Mouse (Mus musculus) G1E (cell line): ENCODE measurements around the gene Runx2. TPM values are rescaled to one million over a fixed set of nuclear protein-coding genes. Genes with fewer than 3 reads are reported as not detected.

ENCODE experiments used
- ATAC-seq: 2 replicates; pipeline ENCODE4 v1.8.0; 2016; ENCODE audit warnings: mild to moderate bottlenecking; ENCODE audit not compliant: insufficient number of reproducible peaks, poor library complexity, low FRiP score, severe bottlenecking; ENCODE audit errors: extremely low read depth
- DNase-seq: peaks from one replicate; pipeline ENCODE4 v3.0.0; 2012; ENCODE audit warnings: low spot score
- H3K27me3 ChIP-seq: 2 replicates; pipeline ENCODE4 v1.6.1; 2012; ENCODE audit warnings: mild to moderate bottlenecking, low read length, inconsistent platforms; ENCODE audit not compliant: insufficient read depth
- H3K36me3 ChIP-seq: replicated peaks from 2 replicates; pipeline ENCODE3; 2012; ENCODE audit warnings: mild to moderate bottlenecking, inconsistent platforms
- H3K4me1 ChIP-seq: 2 replicates; pipeline ENCODE4 v1.6.1; 2012; ENCODE audit warnings: low read depth, low read length, inconsistent platforms, mixed read lengths; ENCODE audit not compliant: insufficient read depth
- H3K4me3 ChIP-seq: 2 replicates; pipeline ENCODE4 v1.5.1; 2012; ENCODE audit warnings: low read depth, mild to moderate bottlenecking, inconsistent platforms, low read length, moderate library complexity, mixed read lengths
- H3K9me3 ChIP-seq: replicated peaks from 2 replicates; pipeline ENCODE4 v1.6.1; 2012; ENCODE audit warnings: inconsistent platforms
- CTCF ChIP-seq: IDR thresholded peaks from 2 replicates; pipeline ENCODE4 v1.5.1; 2012; ENCODE audit warnings: low read depth, low read length, inconsistent platforms, mixed read lengths
- GATA1 ChIP-seq: IDR thresholded peaks from 2 replicates; pipeline ENCODE4 v1.6.1; 2012; ENCODE audit warnings: borderline replicate concordance, low read length, inconsistent platforms, mixed read lengths
- GATA2 ChIP-seq: IDR thresholded peaks from 2 replicates; pipeline ENCODE4 v1.6.1; 2012; ENCODE audit warnings: low read depth, low read length, inconsistent platforms, borderline replicate concordance
- POLR2AphosphoS5 ChIP-seq: IDR thresholded peaks from 2 replicates; pipeline ENCODE4 v1.6.1; 2012; ENCODE audit warnings: low read depth, low read length, inconsistent platforms; ENCODE audit not compliant: insufficient replicate concordance
- TAL1 ChIP-seq: conservative IDR thresholded peaks from 2 replicates; pipeline ENCODE4 v1.6.1; 2012; ENCODE audit warnings: low read depth, low read length, inconsistent platforms, mixed read lengths
- polyA plus RNA-seq: library from polyadenylated mRNA; stranded (reverse); fragments of >175 nt; gene quantifications from 2 replicates; pipeline ENCODE4 v1.2.3, GENCODE M21; 2012
- total RNA-seq, 2 experiments: library from RNA; stranded (forward) in 1 of 2; stranded (reverse) in 1 of 2; fragments of 200-1000 nt in 1 of 2; fragments of >200 nt in 1 of 2; fragmentation: Nextera tagmentation in 1 of 2; gene quantifications; 2 replicates each; pipeline ENCODE4 v1.2.3; 2014 to 2017

Runx2 gene
- total and polyA plus RNA-seq, 3 experiments, result 0.05 to 2.0 (median 0.05) TPM

DNA sequence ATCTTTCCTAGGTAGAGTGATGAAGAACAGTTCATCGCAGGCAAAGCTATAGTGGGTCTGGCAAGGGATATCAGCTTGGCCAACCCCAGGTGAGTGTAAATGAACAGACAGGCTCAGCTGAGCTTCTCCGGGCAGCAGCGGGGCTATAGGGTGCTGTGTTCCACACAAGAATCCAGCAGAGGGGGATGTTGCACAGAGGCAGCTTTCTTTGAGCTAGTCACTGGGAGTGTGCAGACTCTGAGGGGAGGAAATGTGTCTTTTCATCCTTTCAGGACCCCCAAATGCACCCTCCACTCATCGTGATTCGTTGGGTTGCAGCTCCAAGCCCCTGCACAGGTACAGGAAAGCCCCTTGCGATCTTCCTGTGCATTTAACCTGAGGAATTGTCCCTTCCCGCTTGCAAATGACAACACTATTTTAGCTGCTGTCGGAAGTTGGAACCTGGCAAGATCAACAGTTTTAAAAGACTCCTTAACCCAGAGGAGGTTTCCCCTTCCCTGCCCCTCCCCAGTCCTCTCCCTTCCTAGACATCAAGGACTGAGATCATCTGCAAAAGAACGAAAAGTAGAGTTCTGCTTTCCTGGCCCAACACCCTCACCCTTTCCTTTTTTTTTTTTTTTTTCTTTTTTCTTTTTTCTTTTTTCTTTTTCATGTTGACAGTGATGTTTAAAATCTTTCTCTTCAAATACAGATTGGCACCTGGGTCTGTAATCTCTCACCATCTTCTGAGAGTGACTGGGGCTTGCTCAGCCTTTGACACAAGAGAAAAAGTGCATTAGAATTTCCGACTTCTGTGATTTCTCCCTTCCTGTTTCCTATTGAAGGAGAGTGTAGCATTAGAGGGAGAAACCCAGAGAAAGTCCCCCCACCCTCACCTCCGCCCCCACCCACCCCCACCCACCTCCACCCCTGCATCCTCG is 358.7 kb downstream of the Runx2 start:
- H3K9me3 ChIP-seq, result peaks cover 71% of the 10 kb centered on the region
- no peaks in the 10 kb centered on the region for H3K4me1 ChIP-seq
- DNase-seq (no peak), ATAC-seq (no peak)
- H3K4me3 ChIP-seq, result no peak overlapping the region
- no peaks in the 10 kb centered on the region for H3K36me3 ChIP-seq
- no peaks in the 10 kb centered on the region for H3K27me3 ChIP-seq
- TF ChIP-seq GATA1, result no peak
- TF ChIP-seq GATA2, result no peak
- no peak for TF ChIP-seq CTCF
- no peak for TF ChIP-seq TAL1
- TF ChIP-seq POLR2AphosphoS5, result no peak

GRCm38 (mm10) chr17:44449915-44450471 is 364.6 kb downstream of the Runx2 start:
- ATAC-seq (no peak), DNase-seq (no peak)
- Histone ChIP-seq H3K36me3 (no peaks in the 10 kb centered on the region), H3K27me3 (no peaks in the 10 kb centered on the region), H3K4me3 (no peak overlapping the region), H3K9me3 (peaks cover 68% of the 10 kb centered on the region), H3K4me1 (no peaks in the 10 kb centered on the region)
- TF ChIP-seq CTCF (no peak), TAL1 (no peak), POLR2AphosphoS5 (no peak), GATA1 (no peak), GATA2 (no peak)

Other genes starting within 250 kb of the Runx2 start
- 22.1 and 25.4 TPM in 2 replicates for gene Supt3, start 37.6 kb downstream of the Runx2 start, total RNA-seq (2014; fragmentation: Nextera tagmentation)
- gene Supt3, start 37.6 kb downstream of the Runx2 start, total RNA-seq (2017), result 3.6 and 4.8 TPM in 2 replicates
- gene Supt3, start 37.6 kb downstream of the Runx2 start, polyA plus RNA-seq, result 8.9 and 10.3 TPM in 2 replicates